Mouse (Mus musculus) testis, adult 2 months (tissue): ENCODE measurements around the gene Ldb1. TPM values are rescaled to one million over a fixed set of nuclear protein-coding genes. Genes with fewer than 3 reads are reported as not detected.

Experiments
- H3K27ac ChIP-seq: fragments of 200-500 bp; 2 replicates; pipeline ENCODE4 v1.5.1; 2012; ENCODE audit warnings: low read depth, low read length; ENCODE audit not compliant: control insufficient read depth, insufficient read depth
- H3K27me3 ChIP-seq: fragments of 200-500 bp; 2 replicates; pipeline ENCODE4 v1.6.1; 2012; ENCODE audit warnings: mild to moderate bottlenecking, low read length, moderate library complexity; ENCODE audit not compliant: control insufficient read depth, insufficient read depth
- H3K36me3 ChIP-seq: fragments of 200-500 bp; 2 replicates; pipeline ENCODE4 v1.6.1; 2012; ENCODE audit warnings: mild to moderate bottlenecking, low read length; ENCODE audit not compliant: control insufficient read depth, insufficient read depth
- H3K4me1 ChIP-seq: fragments of 200-500 bp; 2 replicates; pipeline ENCODE4 v1.6.1; 2012; ENCODE audit warnings: low read length; ENCODE audit not compliant: control insufficient read depth, insufficient read depth
- H3K4me3 ChIP-seq: fragments of 200-500 bp; 2 replicates; pipeline ENCODE4 v1.5.1; 2012; ENCODE audit warnings: low read depth, mild to moderate bottlenecking, low read length, moderate library complexity, mixed read lengths; ENCODE audit not compliant: control insufficient read depth
- CTCF ChIP-seq: fragments of 200-500 bp; IDR thresholded peaks from 2 replicates; pipeline ENCODE4 v1.5.1; 2012; ENCODE audit warnings: low read depth, mild to moderate bottlenecking, inconsistent platforms, low read length, moderate library complexity; ENCODE audit not compliant: control insufficient read depth, insufficient read depth, insufficient replicate concordance
- POLR2A ChIP-seq: fragments of 200-500 bp; IDR thresholded peaks from 2 replicates; pipeline ENCODE4 v1.6.1; 2012; ENCODE audit warnings: low read depth, mild to moderate bottlenecking, inconsistent platforms, low read length, moderate library complexity; ENCODE audit not compliant: control insufficient read depth
- polyA plus RNA-seq: library from polyadenylated mRNA; depleted of rRNA; stranded (reverse); fragments of >200 nt; gene quantifications from 2 replicates; pipeline ENCODE4 v1.2.3, GENCODE M21; 2012

The Ldb1 gene
- polyA plus RNA-seq, 1 experiment: 26.2 TPM

DNA sequence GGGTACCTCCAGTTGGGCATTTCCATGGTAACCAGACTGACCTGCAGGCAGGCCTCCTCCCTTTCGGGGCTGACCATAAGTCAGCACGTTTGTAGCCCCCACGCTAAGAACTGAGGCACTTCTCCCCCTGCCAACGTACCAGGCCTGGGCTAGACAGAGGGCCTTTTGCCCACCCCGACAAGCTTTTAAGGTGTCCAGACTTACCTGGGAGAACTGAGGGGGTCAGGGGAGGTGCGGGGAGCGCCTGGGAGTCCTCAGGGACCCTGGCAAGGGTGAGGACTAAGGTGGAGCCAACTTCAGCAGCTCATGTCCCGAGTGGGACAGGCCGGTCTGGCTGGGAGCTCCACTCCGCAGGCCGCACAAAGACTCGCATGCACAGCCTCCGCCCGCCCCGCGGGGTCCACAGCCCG is 6.2 kb downstream of the Ldb1 start:
- no peak for TF ChIP-seq CTCF
- no peak for TF ChIP-seq POLR2A
- no peaks in the 10 kb centered on the region for H3K27me3 ChIP-seq
- peaks cover 14% of the 10 kb centered on the region for H3K4me1 ChIP-seq
- no peaks in the 10 kb centered on the region for H3K36me3 ChIP-seq
- H3K27ac ChIP-seq: no peak overlapping the region; the same call in 1 of the 2 replicates
- peak overlapping the region; percentile 40 for H3K4me3 ChIP-seq

DNA sequence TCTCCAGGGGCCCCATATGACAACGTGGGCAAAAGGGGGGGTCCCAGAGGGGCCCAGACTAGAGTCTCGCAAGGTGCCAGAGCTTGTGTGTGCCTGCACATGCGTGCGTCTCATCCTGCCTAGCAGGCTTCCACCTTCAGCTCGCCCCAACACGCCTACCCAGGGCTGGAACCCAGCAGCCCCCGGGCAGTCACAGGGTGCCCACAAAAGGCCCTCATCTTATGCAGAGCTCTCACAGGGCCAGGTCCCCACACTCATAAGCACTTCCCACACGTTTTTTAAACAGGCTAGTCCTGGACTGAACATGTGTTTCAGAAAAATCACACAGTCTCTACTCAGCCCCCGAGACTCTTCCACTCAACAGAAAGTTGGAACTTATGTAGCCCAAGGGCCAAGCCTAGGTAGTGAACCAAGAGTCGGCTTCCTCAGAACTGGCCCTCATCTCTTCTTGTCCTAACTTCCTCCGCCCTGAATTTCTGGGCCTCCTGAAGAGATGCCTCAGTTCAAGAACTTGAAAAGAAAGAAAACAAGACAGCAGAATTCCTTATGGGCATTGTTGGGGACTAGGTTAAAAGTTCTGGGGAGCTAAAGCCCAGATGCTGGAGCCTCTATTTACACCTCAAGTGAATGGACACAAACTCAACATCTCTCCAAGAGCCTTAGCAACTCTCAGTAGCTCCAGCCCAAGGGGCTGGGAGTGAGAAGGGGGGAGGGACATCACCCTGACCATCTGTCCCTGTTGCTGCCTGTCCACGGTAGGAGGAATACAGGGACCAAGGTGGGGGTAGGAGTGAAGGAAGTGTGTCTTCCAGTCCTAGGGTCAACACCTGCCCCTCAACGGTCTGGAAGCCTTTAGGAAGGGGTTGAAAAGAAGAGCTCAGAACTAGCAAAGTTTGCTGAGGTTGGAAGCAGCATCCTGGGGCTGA is 6.8 kb downstream of the Ldb1 start:
- Histone ChIP-seq H3K36me3 (no peaks in the 10 kb centered on the region), H3K4me1 (peaks cover 14% of the 10 kb centered on the region), H3K27me3 (no peaks in the 10 kb centered on the region), H3K4me3 (no peak overlapping the region; the same call in 1 of the 2 replicates), H3K27ac (no peak overlapping the region; the same call in 1 of the 2 replicates)
- TF ChIP-seq POLR2A: no peak
- TF ChIP-seq CTCF: no peak

DNA sequence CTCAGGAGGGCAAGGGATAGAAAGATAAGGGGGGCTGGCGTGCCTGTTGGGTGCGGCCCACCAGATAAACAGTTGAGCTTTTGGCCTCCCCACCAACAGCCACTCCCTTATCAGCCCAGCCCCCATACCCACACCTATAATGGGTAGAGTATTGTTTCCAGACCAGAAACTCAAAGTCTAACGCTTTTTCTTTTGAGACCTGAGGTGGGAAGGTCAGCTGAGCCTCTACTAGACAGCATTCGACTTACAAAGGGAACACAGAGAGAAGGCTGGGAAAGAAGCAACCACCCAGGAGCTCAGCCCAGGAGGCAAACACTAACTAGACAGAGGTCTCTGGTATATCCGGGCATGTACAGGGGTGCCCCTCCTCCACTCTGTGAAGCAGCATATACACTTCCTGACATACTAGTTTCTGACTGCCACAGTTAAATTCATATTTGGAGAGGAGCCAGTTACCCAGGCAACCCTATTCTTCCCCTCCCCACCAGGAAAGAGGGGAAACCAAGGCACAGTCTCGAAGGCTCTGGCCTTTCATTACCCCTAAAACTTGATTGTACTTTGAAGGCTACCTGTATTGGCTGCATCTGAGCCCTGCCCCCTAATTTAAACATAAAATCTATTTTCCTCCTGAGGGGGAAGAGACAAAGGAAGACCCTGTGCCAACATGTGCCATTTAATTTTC is 7.6 kb downstream of the Ldb1 start:
- H3K27ac ChIP-seq: no peak overlapping the region
- TF ChIP-seq POLR2A (no peak), CTCF (no peak)
- H3K36me3 ChIP-seq: no peaks in the 10 kb centered on the region
- H3K4me1 ChIP-seq: peaks cover 12% of the 10 kb centered on the region
- no peak overlapping the region for H3K4me3 ChIP-seq
- no peaks in the 10 kb centered on the region for H3K27me3 ChIP-seq

DNA sequence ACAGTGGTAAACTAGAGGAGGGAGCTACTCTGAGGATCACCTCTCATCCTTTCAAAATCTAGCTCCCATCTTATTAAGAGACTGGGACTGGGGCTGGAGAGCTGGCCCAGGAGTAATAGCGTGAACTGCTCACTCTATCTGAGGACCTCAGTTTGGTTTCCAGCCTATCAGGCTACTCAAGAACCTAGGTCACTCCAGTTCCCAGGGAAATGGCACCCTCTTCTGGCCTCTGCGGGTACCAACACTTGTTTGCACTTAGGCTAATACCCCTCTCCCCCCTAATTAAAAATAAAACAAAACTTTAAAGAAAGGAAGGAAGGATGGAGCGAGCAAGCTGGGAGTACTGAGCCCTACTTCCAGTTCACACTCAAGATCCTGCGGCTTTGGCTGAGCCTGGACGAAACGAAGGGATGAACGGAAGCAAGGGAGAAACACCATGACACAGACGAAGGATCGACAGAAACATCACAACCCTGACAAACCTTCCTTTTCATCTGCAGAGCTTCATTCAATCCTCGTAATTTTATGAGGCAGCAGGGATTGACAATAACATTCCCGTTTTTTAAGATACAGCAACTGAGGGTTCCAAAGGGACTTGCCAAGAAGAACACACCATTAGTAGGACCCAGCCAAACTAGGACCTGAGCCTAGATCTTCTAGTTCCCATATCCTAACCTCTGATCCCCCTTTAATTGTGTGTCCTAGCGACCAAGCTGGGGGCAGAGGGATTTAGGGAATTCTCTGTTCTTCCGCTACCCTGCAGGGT is 8.4 kb downstream of the Ldb1 start:
- H3K4me3 ChIP-seq: no peak overlapping the region
- H3K4me1 ChIP-seq: peaks cover 12% of the 10 kb centered on the region
- H3K27me3 ChIP-seq: no peaks in the 10 kb centered on the region
- H3K36me3 ChIP-seq: no peaks in the 10 kb centered on the region
- H3K27ac ChIP-seq: no peak overlapping the region
- no peak for TF ChIP-seq CTCF
- no peak for TF ChIP-seq POLR2A

DNA sequence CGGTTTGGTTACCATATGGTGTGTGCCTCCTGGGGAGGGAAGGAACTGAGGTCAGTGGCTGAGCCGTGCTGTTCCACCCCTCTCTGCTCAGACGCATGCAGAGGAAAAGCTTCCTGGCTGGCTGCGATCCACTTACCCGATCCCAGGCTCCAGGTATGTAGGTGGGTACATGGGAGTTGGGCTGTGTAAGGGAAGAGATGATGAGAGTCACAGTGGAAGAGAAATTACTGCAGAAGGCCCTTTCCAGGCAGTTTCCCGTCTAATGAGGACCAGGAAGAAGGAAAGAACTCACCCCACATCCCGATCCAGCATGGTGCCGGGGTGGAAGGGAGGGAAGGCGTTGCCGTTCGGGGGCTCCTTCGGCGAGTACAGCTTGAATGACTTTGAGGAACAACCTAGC is 9.0 kb downstream of the Ldb1 start:
- Histone ChIP-seq H3K36me3 (no peaks in the 10 kb centered on the region), H3K4me3 (no peak overlapping the region), H3K4me1 (peaks cover 12% of the 10 kb centered on the region), H3K27me3 (no peaks in the 10 kb centered on the region), H3K27ac (no peak overlapping the region)
- TF ChIP-seq POLR2A (no peak), CTCF (no peak)

DNA sequence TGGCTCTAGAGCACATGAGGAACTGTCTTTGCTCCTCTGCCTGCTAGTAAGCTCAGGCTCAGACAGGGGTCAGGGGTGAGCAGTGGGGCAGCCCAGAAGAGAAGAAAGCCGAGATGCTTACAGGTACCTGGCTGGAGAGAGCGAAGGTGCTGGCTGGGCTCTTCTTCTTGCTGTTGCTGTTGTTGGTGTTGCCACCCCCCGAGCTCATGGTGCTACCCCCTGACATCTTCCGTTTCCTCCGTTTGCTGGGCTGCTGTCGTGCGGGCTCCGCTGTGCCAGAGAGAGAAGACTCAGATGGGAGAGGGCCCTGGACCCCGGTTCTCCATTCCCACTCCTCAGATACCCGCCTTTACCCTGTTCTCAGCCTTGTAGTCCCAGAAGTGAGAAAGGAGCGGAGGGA is 11.1 kb downstream of the Ldb1 start:
- no peaks in the 10 kb centered on the region for H3K36me3 ChIP-seq
- peaks cover 5% of the 10 kb centered on the region; the same call in 1 of the 2 replicates for H3K4me1 ChIP-seq
- H3K27me3 ChIP-seq: no peaks in the 10 kb centered on the region
- no peak overlapping the region for H3K4me3 ChIP-seq
- TF ChIP-seq CTCF: no peak
- TF ChIP-seq POLR2A: no peak
- H3K27ac ChIP-seq: no peak overlapping the region
